Mouse (Mus musculus) adrenal gland (tissue): ENCODE measurements around the gene Llgl2.
"Not testable (repeated sequence)": the region's sequence is repeated elsewhere in the genome, so short reads cannot be mapped to it uniquely, and the experiment has no call there.

ENCODE experiments used
- intact Hi-C: fragments of 180-260 bp; cut with DNase I; formaldehyde crosslinking; loops from one replicate; pipeline ENCODE4 v1.15.1; 2025

Llgl2 gene

DNA sequence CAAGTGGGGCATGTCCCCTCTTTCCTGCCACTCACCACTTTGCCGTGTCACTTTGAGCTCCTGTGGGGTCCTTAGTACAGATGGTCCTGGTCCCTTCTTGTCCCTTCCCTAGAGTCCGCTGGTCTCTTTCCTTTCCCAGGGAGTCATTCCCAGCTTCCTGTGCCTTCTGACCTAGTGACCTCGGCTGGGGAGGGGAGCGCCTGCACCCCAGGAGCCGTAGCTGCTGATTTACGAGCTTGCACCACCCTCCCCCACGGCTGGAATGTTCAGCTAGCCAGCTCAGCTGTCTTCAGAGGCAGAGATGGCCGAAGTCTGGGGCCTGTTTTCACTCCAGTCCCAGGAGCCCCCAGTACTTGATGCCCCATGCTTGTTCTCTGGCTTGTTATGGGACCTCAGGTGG is 8.7 kb downstream of the Llgl2 start:
- intact Hi-C loops: no loop called here

DNA sequence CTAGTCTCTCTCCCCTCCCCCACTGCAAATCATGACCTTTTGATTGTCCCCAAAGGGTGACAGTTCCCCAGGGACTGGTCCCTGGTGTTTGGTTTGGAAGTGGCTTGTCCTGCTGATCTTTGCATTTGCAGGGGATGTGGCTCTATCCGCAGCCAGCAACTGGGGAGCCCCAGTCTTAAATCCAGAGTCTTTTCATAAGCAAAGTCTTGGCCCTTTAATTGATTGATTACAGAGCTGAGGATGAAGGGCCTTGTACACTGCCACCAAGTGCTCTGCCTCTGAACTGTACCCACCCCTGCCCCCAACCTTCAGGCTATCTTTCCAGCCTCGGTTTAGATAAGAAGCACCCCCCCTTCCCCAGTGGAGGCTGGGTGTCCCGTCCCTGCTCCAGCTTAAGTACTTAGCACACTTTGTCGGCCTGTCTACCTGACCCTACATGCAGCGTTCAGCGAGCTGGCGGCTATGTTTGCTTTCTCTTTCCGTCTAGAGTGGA is 9.2 kb downstream of the Llgl2 start:
- intact Hi-C loops: no loop called here

- intact Hi-C loops: no loop called here
Measured at GRCm38 (mm10) chr11:115834033-115834432, 10.2 kb downstream of the Llgl2 start.

DNA sequence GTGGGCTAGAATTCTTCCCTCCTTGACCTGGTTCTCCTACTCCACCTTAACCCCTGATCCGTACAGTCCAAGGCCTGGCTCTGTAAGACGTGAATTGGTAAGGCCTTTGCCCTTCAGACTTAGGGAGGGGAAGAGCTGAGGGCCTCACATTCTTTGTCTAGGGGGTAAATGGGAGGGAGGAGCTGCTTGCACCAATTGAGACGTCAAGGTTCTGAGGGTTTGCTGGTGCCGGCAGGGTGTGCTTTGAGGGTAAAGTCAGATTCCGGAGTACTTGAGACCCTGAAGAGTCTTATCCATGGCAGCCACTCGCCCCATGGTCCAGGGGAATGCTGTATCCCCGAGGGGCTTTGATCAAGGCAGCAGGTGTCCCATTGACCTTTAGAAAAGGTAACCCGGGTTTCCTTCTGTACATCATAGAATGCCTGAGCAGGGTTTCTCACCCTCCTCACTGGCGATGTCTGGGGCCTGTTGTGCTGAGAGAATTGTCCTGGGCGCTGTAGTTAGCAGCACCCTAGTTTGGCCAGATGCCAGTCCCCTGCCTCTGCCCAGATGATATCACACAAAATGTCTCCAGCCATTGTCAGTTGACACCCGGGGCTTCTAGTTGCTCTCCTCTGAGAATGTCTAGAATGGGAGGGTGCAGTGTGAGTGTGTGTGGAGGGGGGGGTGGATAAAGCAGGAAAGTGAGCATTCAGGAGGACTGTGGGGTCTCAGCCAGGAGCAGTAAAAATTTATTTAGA is 13.0 kb downstream of the Llgl2 start:
- intact Hi-C loops: no loop called here

GRCm38 (mm10) chr11:115837606-115838345 is 13.9 kb downstream of the Llgl2 start:
- intact Hi-C loops: no loop called here

DNA sequence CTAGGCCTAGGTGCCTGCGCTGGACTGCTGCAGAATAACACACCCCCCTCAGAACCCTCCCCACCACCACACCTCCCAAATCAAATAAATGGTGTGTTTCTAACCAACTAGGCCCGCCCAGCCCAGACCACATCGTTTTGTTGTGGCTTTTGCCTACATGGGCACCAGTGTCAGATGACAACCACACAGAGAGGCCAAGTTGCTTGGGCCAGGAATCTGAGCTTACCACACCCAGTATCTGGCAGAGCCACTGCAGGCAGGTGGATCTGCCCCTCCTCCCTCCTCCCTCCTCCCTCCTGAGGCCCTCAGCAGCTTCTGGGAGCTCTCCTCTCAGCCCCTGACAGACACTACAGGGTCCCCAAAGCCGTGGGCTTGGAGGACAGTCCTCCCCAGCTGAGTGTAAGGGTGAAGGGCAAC is 15.1 kb downstream of the Llgl2 start:
- intact Hi-C loops: no loop called here

- intact Hi-C loops: no loop called here
Measured at GRCm38 (mm10) chr11:115839732-115840131, 15.9 kb downstream of the Llgl2 start.

DNA sequence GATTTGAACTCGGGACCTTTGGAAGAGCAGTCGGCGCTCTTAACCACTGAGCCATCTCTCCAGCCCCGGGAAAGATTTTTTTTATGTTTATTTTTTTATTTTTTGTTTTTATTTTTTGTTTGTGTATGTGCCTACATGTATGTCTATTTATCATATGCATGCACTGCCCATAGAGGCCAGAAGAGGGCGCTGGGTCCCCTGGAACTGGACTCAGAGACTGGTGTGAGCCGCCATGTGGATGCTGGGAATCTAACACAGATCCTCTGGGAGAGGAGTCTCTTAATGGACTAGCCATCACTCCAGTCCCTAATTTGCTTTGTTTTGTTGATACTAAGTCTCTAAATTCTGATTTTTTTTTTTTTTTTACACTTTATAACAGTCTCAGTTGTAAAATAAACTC is 17.2 kb downstream of the Llgl2 start:
- intact Hi-C loops: no loop called here

DNA sequence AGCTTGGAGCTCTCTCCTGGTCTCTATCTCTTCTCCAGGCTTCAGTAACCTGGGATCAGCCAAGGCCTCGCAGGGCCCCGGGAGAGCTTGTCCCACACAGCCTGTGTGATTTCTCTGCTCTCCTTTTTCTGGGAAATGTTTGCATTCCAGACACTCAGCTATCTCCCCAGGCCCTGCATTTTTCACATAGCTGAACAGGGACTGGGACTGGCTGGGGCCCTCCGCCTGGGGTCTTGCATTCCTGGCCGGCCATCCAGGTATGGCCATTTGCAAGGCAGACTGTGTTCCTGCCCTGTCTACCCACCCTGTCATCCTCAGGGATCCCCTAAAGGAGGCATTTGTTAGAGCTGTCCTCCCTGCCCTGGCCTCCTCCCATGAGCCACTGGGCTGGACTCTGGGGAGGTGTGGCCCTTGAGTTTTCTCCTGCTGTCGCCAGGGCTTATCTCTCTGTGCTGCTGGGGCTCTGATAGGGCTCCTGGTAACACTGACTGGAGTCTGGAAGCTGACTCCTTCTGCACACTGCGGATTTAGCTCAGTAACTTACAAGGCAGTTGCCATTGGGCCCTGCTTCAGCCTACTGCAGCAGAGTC is 18.2 kb downstream of the Llgl2 start:
- intact Hi-C loops: no loop called here

GRCm38 (mm10) chr11:115843141-115843890 is 19.5 kb downstream of the Llgl2 start:
- intact Hi-C loops: no loop called here

GRCm38 (mm10) chr11:115843891-115844239 is 20.0 kb downstream of the Llgl2 start:
- intact Hi-C loops: no loop called here

GRCm38 (mm10) chr11:115844240-115844639 is 20.4 kb downstream of the Llgl2 start:
- intact Hi-C loops: no loop called here

DNA sequence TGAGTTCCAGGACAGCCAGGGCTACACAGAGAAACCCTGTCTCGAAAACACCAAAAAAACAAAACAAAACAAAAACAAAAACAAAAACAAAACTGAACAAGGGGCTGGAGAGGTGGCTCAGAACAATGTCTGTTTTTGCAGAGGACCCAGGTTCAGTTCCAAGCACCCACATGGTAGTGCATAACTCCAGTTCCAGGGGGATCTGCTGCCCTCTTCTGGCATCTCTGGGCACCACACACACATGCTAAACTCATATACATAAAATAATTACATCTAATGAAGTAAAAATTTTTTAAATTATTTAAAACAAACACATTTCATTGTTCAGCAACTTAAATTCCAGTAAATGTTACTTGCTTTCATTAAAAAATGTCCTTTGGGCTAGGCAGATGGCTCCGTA is 22.0 kb downstream of the Llgl2 start:
- intact Hi-C loops: no loop called here

DNA sequence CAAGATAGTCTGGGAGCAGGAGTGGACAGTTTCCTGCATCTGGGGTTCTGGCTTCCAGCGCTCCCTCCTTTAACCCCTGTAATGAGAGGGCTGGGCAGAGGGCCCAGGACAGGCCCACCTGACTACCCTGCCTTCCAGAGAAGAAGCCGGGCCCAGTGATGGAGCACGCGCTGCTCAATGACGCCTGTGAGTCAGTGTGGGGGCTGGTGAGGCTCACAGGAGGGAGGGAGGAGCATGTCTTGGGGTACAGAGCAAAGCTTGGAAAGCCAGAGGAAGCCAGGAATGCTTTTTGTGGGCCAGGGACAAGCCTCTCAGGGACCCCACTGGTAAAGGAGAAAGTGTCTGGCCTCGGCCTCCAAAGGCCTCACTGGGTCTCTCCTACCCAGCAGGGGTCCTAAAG is 30.8 kb downstream of the Llgl2 start:
- intact Hi-C loops: no loop called here

DNA sequence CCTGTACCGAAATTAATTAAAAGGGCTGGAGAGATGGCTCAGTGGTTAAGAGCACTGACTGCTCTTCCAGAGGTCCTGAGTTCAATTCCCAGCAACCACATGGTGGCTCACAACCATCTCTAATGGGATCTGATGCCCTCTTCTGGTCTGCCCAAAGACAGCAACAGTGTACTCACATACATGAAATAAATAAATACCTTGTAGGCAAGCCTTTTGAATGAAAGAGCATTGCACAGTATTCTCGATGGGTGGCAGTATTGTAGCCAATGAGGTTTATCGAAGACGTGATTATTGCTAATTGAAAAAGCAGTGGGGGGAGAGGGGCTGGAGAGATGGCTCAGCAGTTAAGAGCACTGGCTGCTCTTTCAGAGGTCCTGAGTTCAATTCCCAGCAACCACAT is 33.3 kb downstream of the Llgl2 start:
- intact Hi-C loops: not testable (repeated sequence)

GRCm38 (mm10) chr11:115857936-115858335 is 34.1 kb downstream of the Llgl2 start:
- intact Hi-C loops: no loop called here

DNA sequence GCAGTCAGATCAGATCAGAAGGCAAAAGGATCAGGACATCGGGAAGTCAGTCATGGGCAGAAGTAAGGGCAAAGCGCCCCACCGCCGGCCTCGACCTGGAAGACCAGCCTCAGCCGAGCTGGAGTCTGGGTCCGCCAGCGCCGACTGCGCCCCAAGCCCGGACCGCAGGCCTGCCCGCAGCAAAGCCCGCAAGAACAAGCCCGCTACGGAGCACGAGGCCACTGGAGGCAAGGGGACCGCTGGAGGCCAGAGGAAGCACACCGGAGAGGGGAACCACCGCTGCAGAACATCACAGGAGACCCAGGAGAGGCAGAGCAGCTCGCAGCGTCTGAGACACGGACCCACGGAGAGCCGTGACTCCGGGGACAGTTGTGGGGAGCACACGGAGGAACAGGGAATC is 34.5 kb downstream of the Llgl2 start, which contains the start of gene Myo15b:
Gene Myo15b (plus strand): TSS at position 53 of the 400 bp plus-strand sequence.
- intact Hi-C loops: no loop called here

- intact Hi-C loops: no loop called here
Measured at GRCm38 (mm10) chr11:115859143-115859945, 35.5 kb downstream of the Llgl2 start.

GRCm38 (mm10) chr11:115863895-115864294 is 40.0 kb downstream of the Llgl2 start:
- intact Hi-C loops: no loop called here

DNA sequence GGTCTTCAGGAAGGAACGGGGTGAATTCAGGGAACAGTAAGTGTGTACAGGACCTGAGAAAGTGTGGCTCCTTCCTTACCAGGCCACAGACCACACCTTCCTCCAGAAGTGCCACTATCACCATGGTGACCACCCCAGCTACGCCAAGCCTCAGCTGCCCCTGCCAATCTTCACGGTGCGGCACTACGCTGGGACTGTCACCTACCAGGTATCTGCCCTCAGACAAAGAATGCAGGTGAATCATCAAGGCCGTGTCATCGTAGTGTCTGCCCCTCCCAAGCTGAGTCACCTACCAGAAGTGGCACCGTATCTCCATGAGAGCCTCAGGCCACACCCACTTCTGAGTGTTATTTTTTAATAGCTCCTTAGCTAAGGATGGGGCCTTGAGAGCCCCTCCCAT is 45.5 kb downstream of the Llgl2 start:
- intact Hi-C loops: no loop called here

DNA sequence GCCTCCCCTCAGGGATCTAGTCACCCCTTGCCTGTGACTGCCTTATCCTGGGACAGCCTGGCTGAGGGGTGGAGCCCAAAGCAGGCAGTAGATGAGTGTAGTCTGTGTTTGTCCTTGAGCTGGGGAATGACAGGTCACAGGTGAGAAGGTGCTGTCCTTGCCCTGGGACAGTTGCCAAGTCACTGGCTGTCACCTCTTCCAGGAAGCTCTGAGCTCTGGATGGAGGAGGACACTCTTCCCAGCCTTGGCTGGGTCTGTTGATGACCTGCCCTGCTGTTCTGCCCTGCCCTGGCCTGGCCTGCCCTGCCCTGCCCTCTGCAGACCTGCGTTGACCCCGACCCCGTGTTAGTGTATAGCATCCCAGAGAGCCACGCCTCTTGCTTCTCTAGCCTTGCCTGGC is 48.6 kb downstream of the Llgl2 start:
- intact Hi-C loops: no loop called here
